Mouse (Mus musculus) gastrocnemius, adult 2 months (tissue): ENCODE measurements around the gene Sema5a. TPM values are rescaled to one million over a fixed set of nuclear protein-coding genes. Genes with fewer than 3 reads are reported as not detected.
A peak's percentile ranks its signal among the peaks of the same experiment; 100 is the strongest.

Experiments used
- DNase-seq: peaks from one replicate; pipeline ENCODE4 v3.0.0; 2022
- H3K27ac ChIP-seq: fragments of 200-600 bp; 2 replicates; pipeline ENCODE4 v1.8.1; 2022; ENCODE audit warnings: mild to moderate bottlenecking
- H3K4me3 ChIP-seq: fragments of 200-600 bp; 2 replicates; pipeline ENCODE4 v1.8.1; 2022; ENCODE audit warnings: mild to moderate bottlenecking, moderate library complexity
- CTCF ChIP-seq: fragments of 200-600 bp; IDR thresholded peaks from 2 replicates; pipeline ENCODE4 v1.8.1; 2022; ENCODE audit warnings: antibody characterized with exemption, mild to moderate bottlenecking, moderate library complexity
- intact Hi-C: fragments of 180-260 bp; cut with DNase I; formaldehyde crosslinking; loops from one replicate; pipeline ENCODE4 v1.15.1; 2025
- total RNA-seq, 2 experiments: library from RNA; stranded (reverse); gene quantifications; 2 replicates each; pipeline ENCODE4 v1.2.3; 2021

The Sema5a gene
- total RNA-seq, 2 experiments from 2014 or later, result 1.4 to 3.1 TPM

DNA sequence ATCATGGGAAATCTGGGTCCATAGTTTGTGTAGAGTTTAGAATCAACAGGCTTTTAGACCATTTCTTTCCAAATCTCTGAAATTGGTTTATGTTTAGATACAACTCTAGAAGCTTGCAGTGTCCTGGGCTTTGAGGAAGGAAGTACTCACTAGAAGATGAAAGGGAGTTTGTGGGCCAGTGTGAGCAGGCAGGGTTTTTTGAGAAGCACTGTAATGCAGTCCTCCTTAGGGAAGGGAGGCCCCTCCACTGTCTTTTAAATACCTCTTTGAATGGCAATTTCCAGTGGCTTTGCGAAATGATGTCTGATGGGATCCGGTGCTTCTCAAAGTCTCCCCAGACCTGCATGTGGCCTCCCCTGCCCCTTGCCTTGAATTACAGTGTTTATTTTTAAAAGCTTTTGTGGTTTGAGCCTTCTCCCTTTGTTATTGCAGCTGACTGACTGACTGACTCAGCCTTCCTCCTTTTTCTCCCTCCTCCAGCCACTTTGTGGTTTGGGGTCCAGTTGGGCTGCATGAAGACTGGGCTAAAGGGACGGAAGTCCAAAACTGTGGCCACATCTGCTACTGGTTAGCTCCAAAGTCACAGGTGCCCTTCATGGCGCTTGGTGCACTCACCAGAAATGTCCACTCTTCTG lies 83.9 kb downstream of the Sema5a start:
- H3K4me3 ChIP-seq, result no peak overlapping the region
- no peak for DNase-seq
- intact Hi-C loops, result no loop called here
- no peak for TF ChIP-seq CTCF
- H3K27ac ChIP-seq, result no peak overlapping the region

DNA sequence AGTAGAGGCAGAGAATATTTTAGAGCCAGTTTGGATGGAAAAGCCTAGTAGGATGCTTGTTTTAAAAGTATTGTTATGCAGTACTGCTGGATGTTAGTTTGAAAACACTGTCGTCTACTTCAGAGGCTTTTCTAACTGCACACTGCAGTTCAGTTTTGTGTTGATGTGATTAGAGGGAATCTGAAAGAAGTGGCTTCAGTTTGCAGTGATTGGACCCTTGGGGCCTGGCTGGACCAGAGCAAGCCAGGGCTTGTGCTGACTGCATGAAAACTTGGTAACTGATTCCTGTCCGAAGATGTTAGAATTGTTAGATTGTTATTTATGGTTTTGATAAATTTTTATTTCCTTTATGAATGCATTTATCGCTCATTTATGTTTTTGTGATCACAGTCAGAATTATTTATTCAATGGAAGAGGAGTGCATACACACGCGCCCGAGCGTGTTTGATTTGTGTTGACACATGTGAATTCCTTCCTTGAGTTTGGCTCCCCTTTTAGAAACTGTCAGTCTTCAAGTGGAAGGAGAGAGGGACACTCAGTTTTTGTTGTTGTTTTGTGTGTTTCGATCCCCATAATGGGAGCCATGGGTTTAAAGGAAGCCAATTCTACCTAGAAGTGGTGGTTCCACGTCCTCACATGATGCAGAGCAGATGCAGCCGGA lies 85.2 kb downstream of the Sema5a start:
- peak; percentile 51 for DNase-seq
- intact Hi-C loops, result no loop called here
- Histone ChIP-seq H3K4me3 (peak overlapping the region; percentile 35), H3K27ac (0 out of 2 replicates have a peak overlapping the region, but pooled peaks have one; percentile 6)
- no peak for TF ChIP-seq CTCF

DNA sequence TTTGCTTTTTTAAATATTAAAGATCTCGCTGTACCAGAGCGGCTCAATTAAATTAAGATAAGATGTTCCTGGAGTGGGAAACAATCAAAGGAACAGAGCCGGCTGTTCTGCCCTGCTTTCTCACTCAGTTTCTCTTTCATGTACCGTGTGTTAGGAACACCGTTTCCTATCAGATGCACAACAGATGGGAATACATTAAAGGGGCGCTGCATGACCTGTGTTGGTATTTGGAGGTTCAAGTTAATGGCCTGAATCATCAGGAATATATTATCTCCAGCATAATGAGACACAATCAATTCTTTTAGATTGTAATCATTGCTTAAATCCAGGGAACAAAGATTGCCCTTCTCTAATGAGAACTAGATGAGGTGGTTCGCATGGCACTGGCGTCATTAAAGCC lies 85.8 kb downstream of the Sema5a start:
- Histone ChIP-seq H3K4me3 (peak overlapping the region; percentile 35), H3K27ac (no peak overlapping the region)
- intact Hi-C loops, result no loop called here
- TF ChIP-seq CTCF, result no peak
- DNase-seq, result no peak

DNA sequence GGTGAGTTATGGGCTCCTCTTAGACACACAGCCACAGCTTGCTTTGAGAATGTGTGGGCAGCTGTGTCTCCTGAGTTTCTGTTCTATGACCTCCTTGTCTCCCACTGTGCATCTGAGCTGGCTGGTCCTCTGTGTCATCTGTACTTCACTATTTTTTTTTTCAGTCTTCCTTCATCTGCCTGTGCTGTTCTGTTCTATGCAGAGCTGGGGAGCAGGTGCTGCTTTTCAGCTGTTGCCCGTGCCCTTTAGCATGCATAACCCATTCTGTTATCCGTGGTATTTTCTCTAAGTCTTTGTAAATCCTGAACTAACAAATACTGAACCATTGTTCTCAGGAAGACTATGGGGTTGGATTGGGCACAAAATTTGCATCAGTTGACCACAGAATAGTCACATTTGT lies 86.4 kb downstream of the Sema5a start:
- no peak overlapping the region for H3K27ac ChIP-seq
- no peak overlapping the region for H3K4me3 ChIP-seq
- intact Hi-C loops, result no loop called here
- DNase-seq, result no peak
- no peak for TF ChIP-seq CTCF

DNA sequence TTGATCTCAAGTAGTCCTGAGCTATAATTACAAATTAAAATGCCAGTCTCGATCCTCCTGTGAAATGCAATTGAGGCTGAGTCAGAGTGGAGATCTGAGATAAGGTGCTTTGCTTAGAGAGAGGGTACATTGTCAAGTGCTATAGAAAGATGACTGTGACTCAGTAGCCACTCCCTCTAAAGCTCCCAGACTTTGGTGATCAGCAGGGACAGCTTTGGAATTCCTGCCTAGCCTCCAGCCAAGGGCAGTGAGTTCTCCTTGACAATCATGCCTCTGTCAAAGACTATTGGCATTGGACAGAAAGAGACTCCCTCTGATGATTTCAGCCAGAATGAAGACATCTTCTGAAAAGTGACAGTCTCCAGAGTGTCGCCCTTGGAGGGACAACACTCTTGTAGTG lies 88.8 kb downstream of the Sema5a start:
- no peak for TF ChIP-seq CTCF
- DNase-seq, result no peak
- Histone ChIP-seq H3K27ac (no peak overlapping the region), H3K4me3 (no peak overlapping the region)
- intact Hi-C loops, result no loop called here

DNA sequence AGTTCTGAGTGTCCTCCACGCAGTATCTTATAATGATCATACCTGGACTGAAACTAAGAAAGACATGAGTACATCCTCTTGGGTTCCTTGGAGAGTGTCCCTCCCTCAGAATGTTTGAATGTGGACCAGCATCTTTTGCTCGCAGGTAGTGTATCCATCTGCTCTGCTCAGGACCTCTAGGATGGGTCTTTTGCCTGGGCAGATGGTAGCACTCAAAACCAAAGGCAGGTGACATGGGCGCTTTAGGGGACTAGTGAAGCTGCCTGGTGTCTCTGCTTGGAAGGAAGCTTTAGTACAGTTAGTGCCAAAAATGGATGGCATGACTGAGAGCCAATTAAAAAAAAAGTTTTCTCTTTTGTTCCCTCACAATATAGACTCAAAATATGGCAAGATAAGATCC lies 93.2 kb downstream of the Sema5a start:
- Histone ChIP-seq H3K4me3 (no peak overlapping the region), H3K27ac (no peak overlapping the region)
- intact Hi-C loops, result no loop called here
- no peak for TF ChIP-seq CTCF
- no peak for DNase-seq

DNA sequence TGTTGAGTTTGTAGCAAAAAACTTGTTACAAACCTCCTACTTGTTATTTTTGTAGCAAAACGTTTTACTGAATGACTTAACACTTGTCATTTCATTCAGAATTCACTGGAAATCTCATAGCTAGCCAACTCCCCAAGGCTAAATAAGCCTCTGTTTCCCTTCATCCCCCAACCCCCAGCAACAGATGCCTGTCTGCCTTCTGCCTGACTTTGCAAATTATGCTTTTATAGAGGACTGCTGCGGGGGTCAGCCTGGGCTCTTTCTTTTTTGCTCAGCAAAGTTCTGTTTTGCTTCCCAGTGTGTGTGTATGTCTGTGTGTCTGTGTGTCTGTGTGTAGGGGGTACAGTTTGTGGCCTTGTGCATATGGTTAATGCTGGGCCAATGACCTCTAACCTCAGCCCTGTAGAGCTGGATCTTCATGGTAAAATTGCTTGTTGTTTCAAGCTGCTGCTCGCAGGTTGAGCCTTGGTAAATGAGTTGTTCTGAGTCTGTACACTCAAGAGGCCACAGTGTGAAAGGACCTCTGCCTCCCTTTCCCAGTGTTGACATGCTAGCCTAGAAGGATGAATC lies 94.2 kb downstream of the Sema5a start:
- intact Hi-C loops, result no loop called here
- no peak for TF ChIP-seq CTCF
- H3K4me3 ChIP-seq, result no peak overlapping the region
- DNase-seq, result no peak
- H3K27ac ChIP-seq, result 0 out of 2 replicates have a peak overlapping the region, but pooled peaks have one; percentile 5

DNA sequence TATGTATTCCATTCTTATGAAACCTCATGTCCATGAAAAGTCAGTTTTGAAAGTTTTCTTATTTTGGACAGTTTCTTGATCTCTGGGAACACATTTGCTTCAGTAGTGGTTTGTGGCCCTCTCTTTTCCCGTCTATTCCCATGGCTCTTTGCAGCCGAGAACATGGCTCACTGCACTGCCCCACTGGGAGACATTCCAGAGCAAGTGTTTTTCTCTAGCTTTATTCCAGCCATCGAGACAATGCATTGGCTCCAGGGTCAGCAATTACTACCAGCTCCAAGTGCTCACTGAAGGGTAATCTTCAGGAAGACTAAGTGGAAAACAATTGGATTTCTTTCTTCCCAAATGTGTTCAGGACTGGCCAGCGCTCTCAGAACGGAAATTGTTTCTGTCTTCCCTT lies 94.8 kb downstream of the Sema5a start:
- no peak for TF ChIP-seq CTCF
- Histone ChIP-seq H3K4me3 (no peak overlapping the region), H3K27ac (peak overlapping the region; percentile 41; the same call in 1 of the 2 replicates)
- peak; percentile 51 for DNase-seq
- intact Hi-C loops, result no loop called here

DNA sequence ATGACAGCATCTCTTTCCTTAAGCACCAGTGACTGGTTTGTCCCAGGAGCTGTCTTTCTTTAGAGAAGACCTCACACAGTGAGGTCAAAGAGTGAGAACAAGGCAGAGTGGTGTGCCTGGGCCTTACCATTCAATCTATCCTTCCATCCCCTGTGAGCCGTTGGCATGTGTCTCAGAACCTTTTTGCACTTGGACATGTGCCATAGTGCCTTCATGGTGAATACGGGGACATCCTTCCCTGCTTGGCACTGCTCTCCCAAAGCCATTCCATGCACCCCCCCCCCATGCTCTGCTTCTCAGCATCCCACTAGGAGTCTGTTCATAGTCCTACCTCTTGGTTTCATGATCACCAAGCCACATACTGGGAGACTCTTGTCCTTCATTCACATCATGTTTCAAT lies 96.8 kb downstream of the Sema5a start:
- Histone ChIP-seq H3K27ac (no peak overlapping the region), H3K4me3 (no peak overlapping the region)
- TF ChIP-seq CTCF, result no peak
- intact Hi-C loops, result no loop called here
- DNase-seq, result no peak

DNA sequence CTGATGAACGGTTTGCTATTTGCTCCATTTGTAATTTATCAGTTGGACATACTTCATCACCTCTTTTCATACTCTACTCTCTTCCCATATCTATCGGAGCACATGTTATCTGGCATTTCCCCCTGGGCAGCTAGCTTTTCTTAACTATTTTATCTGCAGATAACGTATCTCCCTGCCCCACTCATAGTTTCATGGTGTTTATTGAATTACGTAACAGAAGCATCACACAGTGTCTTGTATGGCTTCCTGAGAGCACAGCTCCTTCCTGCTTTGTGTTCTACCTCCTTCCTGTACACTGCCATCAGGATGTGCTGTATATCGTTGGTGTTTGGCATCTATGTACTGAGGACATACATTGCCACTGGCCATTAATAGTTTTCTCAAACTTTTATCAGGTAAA lies 98.9 kb downstream of the Sema5a start:
- no peak for TF ChIP-seq CTCF
- no peak for DNase-seq
- Histone ChIP-seq H3K4me3 (no peak overlapping the region), H3K27ac (no peak overlapping the region)
- intact Hi-C loops, result no loop called here

DNA sequence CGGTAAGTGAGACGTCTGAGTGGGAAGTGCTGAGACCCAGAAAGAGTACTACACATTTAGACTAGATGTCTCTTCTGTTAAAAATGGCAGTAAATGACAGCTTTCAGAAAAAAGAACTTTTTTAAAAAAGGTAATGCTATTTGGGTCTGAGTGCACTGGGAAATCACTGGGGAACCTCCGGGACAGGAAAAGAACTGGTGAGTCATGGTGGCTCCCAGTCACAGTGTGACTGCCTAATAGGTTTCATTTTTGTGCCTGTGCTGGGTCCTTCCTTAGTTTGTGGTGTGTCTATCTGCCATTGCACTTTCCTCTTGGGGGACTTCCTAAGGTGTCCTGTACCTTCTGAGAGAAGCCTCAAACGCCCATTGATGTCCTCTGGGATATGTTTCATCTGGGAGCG lies 102.7 kb downstream of the Sema5a start:
- no peak overlapping the region for H3K27ac ChIP-seq

DNA sequence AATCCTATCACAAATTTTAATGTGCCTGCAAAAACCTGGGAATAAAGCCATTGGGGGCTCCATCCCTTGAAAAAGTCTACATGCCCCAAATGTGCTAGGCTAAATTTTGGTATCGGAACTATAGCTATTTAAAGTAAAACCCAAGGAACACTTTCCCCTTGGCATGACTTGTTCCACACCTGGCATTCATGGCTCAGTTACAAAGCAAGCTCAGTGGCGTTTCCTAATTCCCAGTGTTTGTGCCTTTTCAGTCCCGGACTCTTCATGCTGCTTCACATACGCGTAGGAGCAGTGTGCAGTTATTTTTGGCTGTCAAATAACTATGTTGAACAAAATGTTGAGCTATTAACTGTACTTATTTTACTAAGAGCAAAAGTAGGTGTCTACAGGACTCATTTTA lies 104.7 kb downstream of the Sema5a start:
- no peak overlapping the region for H3K27ac ChIP-seq
- no peak overlapping the region for H3K4me3 ChIP-seq
- TF ChIP-seq CTCF, result no peak
- DNase-seq, result no peak
- intact Hi-C loops, result no loop called here

More for the DNA sequence above, 102.7 kb downstream of the Sema5a start:
- TF ChIP-seq CTCF, result no peak
- DNase-seq, result no peak
- no peak overlapping the region for H3K4me3 ChIP-seq
- intact Hi-C loops, result no loop called here

DNA sequence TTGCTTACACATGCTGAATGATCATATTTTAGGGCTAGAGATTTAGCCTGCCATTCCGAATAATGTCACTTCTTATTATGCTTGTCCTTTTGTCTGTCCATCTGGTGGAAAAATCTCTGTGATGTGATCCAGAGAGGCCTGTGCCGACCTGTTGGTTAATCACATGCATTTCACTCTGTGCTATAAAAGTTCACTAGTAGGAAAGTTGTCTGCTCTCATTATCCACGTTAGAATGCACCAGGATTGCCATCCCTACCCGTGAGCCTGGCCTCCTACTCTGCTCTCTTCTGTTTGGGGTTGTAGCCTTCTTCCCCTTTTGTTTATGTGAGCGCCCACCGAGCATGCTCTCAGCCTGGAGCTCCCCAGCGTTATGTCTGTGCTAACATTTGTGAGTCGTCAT lies 108.4 kb downstream of the Sema5a start:
- no peak overlapping the region for H3K4me3 ChIP-seq
- no peak for DNase-seq
- no peak for TF ChIP-seq CTCF
- H3K27ac ChIP-seq, result no peak overlapping the region
- intact Hi-C loops, result no loop called here

DNA sequence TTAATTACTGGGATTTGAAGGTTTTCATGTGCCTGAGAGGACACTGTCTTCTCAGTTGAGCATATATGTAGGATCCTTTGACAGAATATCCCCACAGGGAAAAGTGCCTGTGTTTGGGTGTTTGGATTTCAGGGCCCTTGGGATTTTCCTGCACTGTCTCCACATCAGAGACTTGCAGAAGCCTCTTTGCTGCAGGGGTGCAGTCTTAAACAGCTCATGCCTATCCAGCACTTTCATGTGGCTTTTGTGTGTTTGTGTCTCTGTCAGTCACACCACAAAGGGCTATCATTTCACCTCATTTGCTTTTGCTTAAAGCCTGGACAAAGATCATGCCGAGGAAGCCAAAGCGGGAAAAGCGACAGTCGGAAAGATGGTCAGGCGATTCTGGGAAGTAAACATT lies 108.9 kb downstream of the Sema5a start:
- TF ChIP-seq CTCF, result no peak
- Histone ChIP-seq H3K4me3 (no peak overlapping the region), H3K27ac (no peak overlapping the region)
- no peak for DNase-seq
- intact Hi-C loops, result no loop called here
